Mouse (Mus musculus) forebrain, embryonic 14.5 days (tissue): ENCODE data around the gene Klra17. TPM values are rescaled to one million over a fixed set of nuclear protein-coding genes. Genes with fewer than 3 reads are reported as not detected.

Experiments
- polyA plus RNA-seq: library from polyadenylated mRNA; unstranded; fragments of >200 nt; fragmentation: Nextera tagmentation; extraction: Ambion mirVana; gene quantifications from 2 replicates; pipeline ENCODE4 v1.2.1, GENCODE M21; 2014

Gene Klra17
- polyA plus RNA-seq, 1 experiment from 2014 or later = not detected

Other genes with a start within 250 kb of the Klra17 start
- not detected in 2 replicates for gene Klrc3, start 233.3 kb downstream of the Klra17 start, polyA plus RNA-seq
- not detected in 2 replicates for gene Klrc2, start 216.0 kb downstream of the Klra17 start, polyA plus RNA-seq
- gene Klrc1, start 197.7 kb downstream of the Klra17 start, polyA plus RNA-seq = not detected in 2 replicates
- gene Klri1, start 159.5 kb downstream of the Klra17 start, polyA plus RNA-seq = not detected in 2 replicates
- gene Klri2, start 136.2 kb downstream of the Klra17 start, polyA plus RNA-seq = not detected in 2 replicates
- gene Gm156, start 92.4 kb downstream of the Klra17 start, polyA plus RNA-seq = not detected in 2 replicates
- gene Gm17631, start 14.0 kb downstream of the Klra17 start, polyA plus RNA-seq = not detected in 2 replicates
- not detected in 2 replicates for gene Klra5, start 41.0 kb upstream of the Klra17 start, polyA plus RNA-seq
- not detected in 2 replicates for gene Klra6, start 150.3 kb upstream of the Klra17 start, polyA plus RNA-seq
- not detected in 2 replicates for gene Klra4, start 190.6 kb upstream of the Klra17 start, polyA plus RNA-seq